Mouse (Mus musculus) neural tube, embryonic 14.5 days (tissue): Measurements from ENCODE around the gene Dlg2. TPM values are rescaled to one million over a fixed set of nuclear protein-coding genes. Genes with fewer than 3 reads are reported as not detected.
A peak's percentile ranks its signal among the peaks of the same experiment; 100 is the strongest.

Source experiments
- ATAC-seq: fragments of 200-750 bp; cut with Nextera tagmentation; 2 replicates; pipeline ENCODE4 v1.8.0; 2017; ENCODE audit warnings: low read depth, mild to moderate bottlenecking, moderate TSS enrichment, moderate library complexity
- H3K27ac ChIP-seq: fragments of 300-500 bp; sonication (generic); 2 replicates; pipeline ENCODE4 v1.5.1; 2014; ENCODE audit warnings: low read depth, mild to moderate bottlenecking, control low read depth, low read length, moderate library complexity, mixed read lengths
- H3K27me3 ChIP-seq: fragments of 300-500 bp; sonication (generic); 2 replicates; pipeline ENCODE4 v1.6.1; 2014; ENCODE audit warnings: low read length; ENCODE audit not compliant: control insufficient read depth, insufficient read depth
- H3K36me3 ChIP-seq: fragments of 300-500 bp; sonication (generic); 2 replicates; pipeline ENCODE4 v1.6.1; 2014; ENCODE audit warnings: low read length, mixed read lengths; ENCODE audit not compliant: control insufficient read depth, insufficient read depth
- H3K4me1 ChIP-seq: fragments of 300-500 bp; sonication (generic); 2 replicates; pipeline ENCODE4 v1.6.1; 2014; ENCODE audit warnings: low read length; ENCODE audit not compliant: control insufficient read depth, insufficient read depth
- H3K4me2 ChIP-seq: fragments of 300-500 bp; sonication (generic); 2 replicates; pipeline ENCODE4 v1.6.1; 2014; ENCODE audit warnings: mild to moderate bottlenecking, low read depth, low read length, control low read depth
- H3K4me3 ChIP-seq: fragments of 300-500 bp; sonication (generic); 2 replicates; pipeline ENCODE4 v1.5.1; 2014; ENCODE audit warnings: low read depth, low read length, control low read depth, mixed read lengths
- H3K9ac ChIP-seq: fragments of 300-500 bp; sonication (generic); replicated peaks from 2 replicates; pipeline ENCODE4 v1.6.1; 2014; ENCODE audit warnings: low read depth, mild to moderate bottlenecking, control low read depth, low read length, mixed read lengths
- H3K9me3 ChIP-seq: fragments of 300-500 bp; sonication (generic); 2 replicates; pipeline ENCODE4 v1.6.1; 2016; ENCODE audit warnings: low read length; ENCODE audit not compliant: control insufficient read depth
- WGBS: fragments of 180-500 bp; shearing (Covaris S2); extraction: QIAGEN DNeasy Blood & Tissue Kit; methylation state at CpG from one replicate; pipeline ENCODE4 v1.1.7; 2014; 5-methylcytosine and 5-hydroxymethylcytosine counted together
- polyA plus RNA-seq: library from polyadenylated mRNA; unstranded; fragments of >200 nt; fragmentation: Nextera tagmentation; extraction: Ambion mirVana; gene quantifications from 2 replicates; pipeline ENCODE4 v1.2.1, GENCODE M21; 2014

The Dlg2 gene
- polyA plus RNA-seq, 1 experiment from 2014 or later: 48.0 TPM

- no peak for ATAC-seq
- H3K27ac ChIP-seq: no peak overlapping the region
- WGBS: 99% methylated on average over 2 of the region's 2 CpGs
- H3K4me3 ChIP-seq: no peak overlapping the region
- no peak overlapping the region for H3K9ac ChIP-seq
- H3K27me3 ChIP-seq: no peaks in the 10 kb centered on the region
- no peaks in the 10 kb centered on the region for H3K36me3 ChIP-seq
- no peak overlapping the region for H3K4me2 ChIP-seq
- H3K9me3 ChIP-seq: no peaks in the 10 kb centered on the region
- H3K4me1 ChIP-seq: no peaks in the 10 kb centered on the region
Measured at GRCm38 (mm10) chr7:92163150-92163549, 1686.7 kb downstream of the Dlg2 start.

- H3K27me3 ChIP-seq: no peaks in the 10 kb centered on the region
- H3K9me3 ChIP-seq: no peaks in the 10 kb centered on the region
- H3K4me3 ChIP-seq: no peak overlapping the region
- no peak for ATAC-seq
- no peak overlapping the region for H3K4me2 ChIP-seq
- no peaks in the 10 kb centered on the region for H3K36me3 ChIP-seq
- no peaks in the 10 kb centered on the region for H3K4me1 ChIP-seq
- WGBS: 81% methylated on average over 2 of the region's 2 CpGs
- H3K27ac ChIP-seq: no peak overlapping the region
- H3K9ac ChIP-seq: no peak overlapping the region
Measured at GRCm38 (mm10) chr7:92164316-92164715, 1687.8 kb downstream of the Dlg2 start.

- Histone ChIP-seq H3K9ac (no peak overlapping the region), H3K4me2 (no peak overlapping the region), H3K36me3 (no peaks in the 10 kb centered on the region), H3K4me1 (no peaks in the 10 kb centered on the region), H3K27ac (no peak overlapping the region), H3K9me3 (no peaks in the 10 kb centered on the region), H3K4me3 (no peak overlapping the region), H3K27me3 (no peaks in the 10 kb centered on the region)
- no peak for ATAC-seq
- 90% methylated on average over 6 of the region's 6 CpGs for WGBS
Measured at GRCm38 (mm10) chr7:92164875-92165518, 1688.5 kb downstream of the Dlg2 start.

GRCm38 (mm10) chr7:92180029-92180428, 1703.6 kb downstream of the Dlg2 start:
- Histone ChIP-seq H3K27me3 (no peaks in the 10 kb centered on the region), H3K4me3 (no peak overlapping the region), H3K27ac (no peak overlapping the region), H3K4me2 (peak overlapping the region; percentile 56), H3K36me3 (no peaks in the 10 kb centered on the region), H3K9ac (no peak overlapping the region), H3K9me3 (no peaks in the 10 kb centered on the region), H3K4me1 (peaks cover 9% of the 10 kb centered on the region; the same call in 1 of the 2 replicates)
- no peak for ATAC-seq
- 42% methylated on average over 5 of the region's 5 CpGs for WGBS

GRCm38 (mm10) chr7:92180591-92181587, 1704.4 kb downstream of the Dlg2 start:
- 18% methylated on average over 29 of the region's 29 CpGs for WGBS
- no peaks in the 10 kb centered on the region for H3K27me3 ChIP-seq
- H3K4me3 ChIP-seq: peak overlapping the region; percentile 14
- H3K36me3 ChIP-seq: no peaks in the 10 kb centered on the region
- peak overlapping the region; percentile 12; the same call in 1 of the 2 replicates for H3K9ac ChIP-seq
- no peak overlapping the region for H3K27ac ChIP-seq
- H3K4me2 ChIP-seq: peak overlapping the region; percentile 56
- ATAC-seq: peak; percentile 78
- H3K9me3 ChIP-seq: no peaks in the 10 kb centered on the region
- peaks cover 9% of the 10 kb centered on the region; the same call in 1 of the 2 replicates for H3K4me1 ChIP-seq

- H3K36me3 ChIP-seq: no peaks in the 10 kb centered on the region
- WGBS: 16% methylated on average over 10 of the region's 10 CpGs
- H3K4me1 ChIP-seq: peaks cover 9% of the 10 kb centered on the region; the same call in 1 of the 2 replicates
- H3K27ac ChIP-seq: no peak overlapping the region
- H3K4me3 ChIP-seq: no peak overlapping the region
- 0 out of 2 replicates have a peak, but pooled peaks have one; percentile 32 for ATAC-seq
- peak overlapping the region; percentile 56; the same call in 1 of the 2 replicates for H3K4me2 ChIP-seq
- no peaks in the 10 kb centered on the region for H3K27me3 ChIP-seq
- no peak overlapping the region for H3K9ac ChIP-seq
- H3K9me3 ChIP-seq: no peaks in the 10 kb centered on the region
Measured at GRCm38 (mm10) chr7:92181959-92182612, 1705.6 kb downstream of the Dlg2 start.

- WGBS: 87% methylated on average over 7 of the region's 7 CpGs
- no peak for ATAC-seq
- Histone ChIP-seq H3K9ac (no peak overlapping the region), H3K4me1 (peaks cover 9% of the 10 kb centered on the region; the same call in 1 of the 2 replicates), H3K4me2 (no peak overlapping the region), H3K27me3 (no peaks in the 10 kb centered on the region), H3K36me3 (no peaks in the 10 kb centered on the region), H3K27ac (no peak overlapping the region), H3K4me3 (no peak overlapping the region), H3K9me3 (no peaks in the 10 kb centered on the region)
Measured at GRCm38 (mm10) chr7:92184371-92185059, 1708.0 kb downstream of the Dlg2 start.

GRCm38 (mm10) chr7:92186341-92186740, 1709.9 kb downstream of the Dlg2 start:
- no peaks in the 10 kb centered on the region for H3K36me3 ChIP-seq
- ATAC-seq: no peak
- no peak overlapping the region for H3K4me2 ChIP-seq
- H3K27me3 ChIP-seq: no peaks in the 10 kb centered on the region
- H3K4me1 ChIP-seq: peaks cover 2% of the 10 kb centered on the region; the same call in 1 of the 2 replicates
- no peak overlapping the region for H3K4me3 ChIP-seq
- no peak overlapping the region for H3K27ac ChIP-seq
- H3K9me3 ChIP-seq: no peaks in the 10 kb centered on the region
- WGBS: 90% methylated on average over 5 of the region's 5 CpGs
- no peak overlapping the region for H3K9ac ChIP-seq
